Mouse (Mus musculus) layer of hippocampus, adult 8-10 months (tissue): Measurements from ENCODE around the gene Rexo2. TPM values are rescaled to one million over a fixed set of nuclear protein-coding genes. Genes with fewer than 3 reads are reported as not detected.
A peak's percentile ranks its signal among the peaks of the same experiment; 100 is the strongest.
"Not testable (repeated sequence)": the region's sequence is repeated elsewhere in the genome, so short reads cannot be mapped to it uniquely, and the experiment has no call there.

Experiments
- DNase-seq, 2 experiments: peaks; one replicate each; pipeline ENCODE4 v3.0.0; 2022; ENCODE audit warnings: low spot score in 2 of 2
- total RNA-seq, 4 experiments: library from RNA; stranded (reverse); gene quantifications; 2 replicates each; pipeline ENCODE4 v1.2.4; 2022

Gene Rexo2
- total RNA-seq, 4 experiments from 2014 or later = 88.7 to 109 (median 102) TPM

GRCm38 (mm10) chr9:48473131-48473530 lies 7.3 kb downstream of the Rexo2 start:
- no peak for DNase-seq

- DNase-seq = no peak
Measured at GRCm38 (mm10) chr9:48472441-48473025, 7.9 kb downstream of the Rexo2 start.

DNA sequence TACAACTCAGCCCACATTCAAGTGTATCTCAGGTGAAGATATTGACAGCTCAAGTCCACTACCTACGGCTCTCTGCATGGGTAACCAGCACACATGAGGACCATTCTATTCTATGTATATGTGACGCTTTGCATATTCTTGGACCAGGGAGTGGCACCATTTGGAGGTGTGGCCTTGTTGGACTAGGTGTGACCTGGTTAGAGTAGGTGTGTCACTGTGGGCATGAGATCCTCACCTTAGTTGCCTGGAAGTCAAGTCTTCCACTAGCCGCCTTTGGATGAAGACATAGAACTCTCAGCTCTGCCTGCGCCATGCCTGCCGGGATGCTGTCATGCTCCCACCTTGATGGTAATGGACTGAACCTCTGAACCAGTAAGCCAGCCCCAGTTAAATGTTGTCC lies 13.0 kb downstream of the Rexo2 start:
- not testable (repeated sequence) for DNase-seq

- peak in 1 of 2 experiments; percentile 62 for DNase-seq
Measured at GRCm38 (mm10) chr9:48466804-48467203, 13.6 kb downstream of the Rexo2 start.

- no peak for DNase-seq
Measured at GRCm38 (mm10) chr9:48465671-48466070, 14.8 kb downstream of the Rexo2 start.

DNA sequence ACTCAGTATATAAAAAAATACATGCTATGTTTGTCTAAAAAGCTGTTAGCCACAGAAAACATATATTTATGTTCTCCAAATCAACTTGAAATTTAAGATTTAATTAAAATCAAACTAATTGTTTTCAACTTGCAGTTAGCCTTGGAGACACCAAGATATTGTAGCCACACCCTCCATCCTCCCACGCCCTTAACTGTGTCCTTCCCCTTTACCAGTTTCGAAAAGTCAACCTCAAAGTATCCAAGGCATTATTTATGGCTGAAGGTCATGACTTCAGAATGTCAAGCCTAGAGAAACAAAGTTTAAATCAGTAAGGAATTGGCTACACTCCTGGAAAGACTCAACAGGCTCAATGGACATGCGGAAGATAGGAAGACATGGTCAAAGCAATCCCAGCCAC lies 18.9 kb downstream of the Rexo2 start:
- DNase-seq = no peak

GRCm38 (mm10) chr9:48460720-48461119 lies 19.7 kb downstream of the Rexo2 start:
- no peak for DNase-seq

DNA sequence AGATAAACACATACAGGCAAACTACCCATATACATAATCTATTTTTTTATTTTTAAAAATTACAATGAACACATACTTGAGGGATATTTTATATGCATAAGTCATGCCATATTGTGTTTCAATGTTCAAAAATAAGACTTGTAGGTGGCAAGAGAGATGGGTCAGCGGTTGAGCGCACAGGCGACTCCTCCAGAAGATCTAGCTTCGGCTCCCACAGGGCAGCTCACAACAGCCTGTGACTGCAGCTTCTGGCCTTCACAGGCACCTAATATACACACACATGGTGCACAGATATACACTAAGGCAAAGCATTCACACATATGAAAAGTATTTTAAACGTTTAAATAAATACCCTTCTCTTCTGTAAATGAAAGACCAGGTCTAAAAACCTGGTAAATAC lies 21.0 kb downstream of the Rexo2 start:
- no peak for DNase-seq

- no peak for DNase-seq
Measured at GRCm38 (mm10) chr9:48458879-48459278, 21.5 kb downstream of the Rexo2 start.

- no peak for DNase-seq
Measured at GRCm38 (mm10) chr9:48455961-48456360, 24.5 kb downstream of the Rexo2 start.

GRCm38 (mm10) chr9:48450066-48450465 lies 30.4 kb downstream of the Rexo2 start:
- no peak for DNase-seq

- DNase-seq = no peak
Measured at GRCm38 (mm10) chr9:48447783-48448209, 32.6 kb downstream of the Rexo2 start.

- DNase-seq = no peak
Measured at GRCm38 (mm10) chr9:48444821-48445220, 35.6 kb downstream of the Rexo2 start.

- no peak for DNase-seq
Measured at GRCm38 (mm10) chr9:48443873-48444272, 36.5 kb downstream of the Rexo2 start.

- no peak for DNase-seq
Measured at GRCm38 (mm10) chr9:48432449-48432848, 48.0 kb downstream of the Rexo2 start.

DNA sequence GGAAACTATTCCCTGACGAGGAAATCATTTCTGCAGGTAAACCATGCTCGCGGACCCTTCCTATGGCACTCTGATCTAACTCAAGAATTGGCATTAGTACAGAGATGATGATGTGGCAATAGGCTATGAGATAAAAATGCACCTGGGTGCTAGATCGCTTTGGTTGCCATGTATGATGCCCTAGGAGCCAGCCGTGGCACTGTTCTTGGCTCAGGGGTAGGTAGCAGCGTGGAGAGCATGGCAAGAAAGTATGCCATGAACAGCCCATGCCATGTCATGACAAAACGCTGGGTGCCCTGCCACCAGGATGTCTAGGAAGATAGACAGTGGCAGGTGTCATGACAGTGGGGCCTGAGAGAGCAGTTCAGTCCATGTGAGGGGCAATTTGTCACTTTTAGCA lies 53.2 kb downstream of the Rexo2 start:
- DNase-seq = no peak

- no peak for DNase-seq
Measured at GRCm38 (mm10) chr9:48423256-48423655, 57.2 kb downstream of the Rexo2 start.

- no peak for DNase-seq
Measured at GRCm38 (mm10) chr9:48422382-48422781, 58.0 kb downstream of the Rexo2 start.

GRCm38 (mm10) chr9:48421561-48421960 lies 58.9 kb downstream of the Rexo2 start:
- no peak for DNase-seq

- DNase-seq = no peak
Measured at GRCm38 (mm10) chr9:48421029-48421428, 59.4 kb downstream of the Rexo2 start.

DNA sequence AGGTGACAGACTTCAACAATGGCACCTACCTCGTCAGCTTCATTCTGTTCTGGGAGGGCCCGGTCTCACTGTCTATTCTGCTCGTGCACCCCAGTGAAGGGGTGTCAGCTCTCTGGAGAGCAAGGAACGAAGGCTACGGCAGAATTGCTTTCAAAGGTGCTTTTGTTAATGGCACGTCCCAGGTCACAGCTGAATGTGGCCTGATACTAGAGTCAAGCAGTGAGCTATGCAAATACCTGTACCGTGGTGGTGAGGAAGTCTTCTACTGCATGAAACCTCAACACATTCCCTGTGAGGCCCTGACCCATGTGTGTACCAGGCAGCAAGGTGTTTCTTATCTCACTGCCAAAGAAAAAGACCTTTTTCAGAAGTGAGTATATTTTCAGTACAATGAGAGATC lies 60.0 kb downstream of the Rexo2 start:
- no peak for DNase-seq

DNA sequence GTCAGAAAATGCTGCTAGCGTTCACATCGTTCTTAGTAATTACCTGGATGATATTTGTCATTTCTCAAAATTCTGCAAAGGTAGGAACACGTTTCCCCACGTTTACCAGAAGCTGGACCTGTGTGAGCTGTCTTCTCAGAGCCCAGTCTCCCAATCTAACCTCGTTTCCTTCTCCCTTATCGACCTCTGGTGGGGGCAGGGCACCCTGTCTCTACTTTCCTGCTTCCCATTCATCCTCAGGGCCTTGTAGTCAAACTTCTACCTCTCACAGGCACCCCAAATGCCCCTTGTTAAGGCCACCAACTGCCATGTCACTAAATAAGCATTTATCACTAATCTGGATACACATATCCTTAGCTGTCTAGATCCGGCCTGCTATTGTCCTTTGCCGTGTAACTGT lies 61.6 kb downstream of the Rexo2 start:
- no peak for DNase-seq
